Mouse (Mus musculus) frontal cortex, adult (tissue): ENCODE measurements around the gene Col5a1.
A peak's percentile ranks its signal among the peaks of the same experiment; 100 is the strongest.

Experiments
- ATAC-seq: cut with Nextera tagmentation; 2 replicates; pipeline ENCODE4 v1.9.2; 2017; ENCODE audit warnings: mild to moderate bottlenecking, moderate library complexity, mixed read lengths; ENCODE audit not compliant: low TSS enrichment

The Col5a1 gene

GRCm38 (mm10) chr2:27885456-27886147 lies 623 bp upstream of the Col5a1 start:
- ATAC-seq, result 0 out of 2 replicates have a peak, but pooled peaks have one; percentile 54

- peak; percentile 41; the same call in 1 of the 2 replicates for ATAC-seq
Measured at GRCm38 (mm10) chr2:27886608-27887460, 609 bp downstream of the Col5a1 start.

- ATAC-seq, result no peak
Measured at GRCm38 (mm10) chr2:27887461-27888264, 1.4 kb downstream of the Col5a1 start.

- no peak for ATAC-seq
Measured at GRCm38 (mm10) chr2:27888603-27889545, 2.6 kb downstream of the Col5a1 start.

GRCm38 (mm10) chr2:27891922-27892541 lies 5.8 kb downstream of the Col5a1 start:
- ATAC-seq, result no peak

GRCm38 (mm10) chr2:27893015-27893414 lies 6.8 kb downstream of the Col5a1 start:
- ATAC-seq, result no peak

GRCm38 (mm10) chr2:27894986-27895385 lies 8.8 kb downstream of the Col5a1 start:
- no peak for ATAC-seq

- ATAC-seq, result no peak
Measured at GRCm38 (mm10) chr2:27895648-27896047, 9.4 kb downstream of the Col5a1 start.

- ATAC-seq, result no peak
Measured at GRCm38 (mm10) chr2:27897161-27897560, 10.9 kb downstream of the Col5a1 start.

GRCm38 (mm10) chr2:27899894-27900293 lies 13.7 kb downstream of the Col5a1 start:
- no peak for ATAC-seq

GRCm38 (mm10) chr2:27901076-27901475 lies 14.9 kb downstream of the Col5a1 start:
- ATAC-seq, result peak; percentile 80

GRCm38 (mm10) chr2:27901525-27902245 lies 15.5 kb downstream of the Col5a1 start:
- peak; percentile 77 for ATAC-seq

GRCm38 (mm10) chr2:27902318-27902717 lies 16.1 kb downstream of the Col5a1 start:
- no peak for ATAC-seq

GRCm38 (mm10) chr2:27905411-27905810 lies 19.2 kb downstream of the Col5a1 start:
- no peak for ATAC-seq

GRCm38 (mm10) chr2:27910501-27910900 lies 24.3 kb downstream of the Col5a1 start:
- ATAC-seq, result no peak

- ATAC-seq, result no peak
Measured at GRCm38 (mm10) chr2:27912546-27913275, 26.5 kb downstream of the Col5a1 start.

GRCm38 (mm10) chr2:27915726-27916125 lies 29.5 kb downstream of the Col5a1 start:
- no peak for ATAC-seq

- no peak for ATAC-seq
Measured at GRCm38 (mm10) chr2:27916316-27916715, 30.1 kb downstream of the Col5a1 start.

GRCm38 (mm10) chr2:27917177-27917576 lies 31.0 kb downstream of the Col5a1 start:
- no peak for ATAC-seq
